Mouse (Mus musculus) macrophage (primary cell): ENCODE measurements around the gene Slc25a24. TPM values are rescaled to one million over a fixed set of nuclear protein-coding genes. Genes with fewer than 3 reads are reported as not detected.

Experiments
- H3K27ac ChIP-seq: fragments of 350-480 bp; formaldehyde crosslinking; 2 replicates; pipeline ENCODE4 v1.9.0; 2021
- H3K36me3 ChIP-seq: fragments of 350-480 bp; formaldehyde crosslinking; 2 replicates; pipeline ENCODE4 v1.9.0; 2021; ENCODE audit errors: inconsistent target
- H3K4me3 ChIP-seq: fragments of 350-480 bp; formaldehyde crosslinking; 2 replicates; pipeline ENCODE4 v1.9.0; 2021; ENCODE audit errors: inconsistent target
- H3K79me2 ChIP-seq: fragments of 350-480 bp; formaldehyde crosslinking; 2 replicates; pipeline ENCODE4 v1.9.0; 2021; ENCODE audit errors: inconsistent target
- WGBS: methylation state at CpG from one replicate; pipeline ENCODE4 v1.1.7; 2026; ENCODE audit warnings: inconsistent platforms; ENCODE audit not compliant: missing documents; 5-methylcytosine and 5-hydroxymethylcytosine counted together
- polyA plus RNA-seq: library from polyadenylated mRNA; stranded (reverse); fragments of 250-400 nt; gene quantifications from 3 replicates; pipeline ENCODE4 v1.2.4, GENCODE M21; 2018; ENCODE audit warnings: inconsistent platforms

Slc25a24 gene
- polyA plus RNA-seq, 1 experiment from 2014 or later = 37.5 TPM

- 94% methylated on average over 4 of the region's 4 CpGs for WGBS
Observed at GRCm38 (mm10) chr3:109152561-109152960, 29.6 kb downstream of the Slc25a24 start.

DNA sequence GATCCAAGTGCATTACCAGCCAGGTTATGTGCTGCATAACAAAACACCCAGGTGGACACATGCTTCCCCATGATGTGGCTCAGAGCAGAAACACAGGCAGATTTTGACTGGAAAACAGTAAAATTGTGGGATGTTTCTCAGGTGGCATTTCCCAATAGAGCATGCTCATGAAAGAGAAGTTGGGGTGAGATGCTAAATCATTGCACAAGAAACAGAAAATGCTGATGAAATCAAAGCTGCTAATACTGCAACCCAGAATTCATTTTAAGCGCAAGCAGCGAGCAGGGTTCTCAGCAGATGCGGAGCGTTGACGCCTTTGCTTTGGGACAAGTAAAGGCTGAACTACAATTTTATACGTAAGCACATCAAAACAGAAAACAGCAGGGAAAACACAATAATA lies 30.5 kb downstream of the Slc25a24 start:
- Histone ChIP-seq H3K79me2 (peaks cover 41% of the 10 kb centered on the region; the same call in 1 of the 2 replicates), H3K27ac (no peak overlapping the region), H3K4me3 (no peak overlapping the region), H3K36me3 (peaks cover 12% of the 10 kb centered on the region)
- 70% methylated on average over 6 of the region's 6 CpGs for WGBS

More at GRCm38 (mm10) chr3:109152561-109152960, 29.6 kb downstream of the Slc25a24 start:
- Histone ChIP-seq H3K4me3 (no peak overlapping the region), H3K27ac (no peak overlapping the region), H3K79me2 (peaks cover 50% of the 10 kb centered on the region), H3K36me3 (0 out of 2 replicates have a peak, but pooled peaks cover 9% of the 10 kb centered on the region)

DNA sequence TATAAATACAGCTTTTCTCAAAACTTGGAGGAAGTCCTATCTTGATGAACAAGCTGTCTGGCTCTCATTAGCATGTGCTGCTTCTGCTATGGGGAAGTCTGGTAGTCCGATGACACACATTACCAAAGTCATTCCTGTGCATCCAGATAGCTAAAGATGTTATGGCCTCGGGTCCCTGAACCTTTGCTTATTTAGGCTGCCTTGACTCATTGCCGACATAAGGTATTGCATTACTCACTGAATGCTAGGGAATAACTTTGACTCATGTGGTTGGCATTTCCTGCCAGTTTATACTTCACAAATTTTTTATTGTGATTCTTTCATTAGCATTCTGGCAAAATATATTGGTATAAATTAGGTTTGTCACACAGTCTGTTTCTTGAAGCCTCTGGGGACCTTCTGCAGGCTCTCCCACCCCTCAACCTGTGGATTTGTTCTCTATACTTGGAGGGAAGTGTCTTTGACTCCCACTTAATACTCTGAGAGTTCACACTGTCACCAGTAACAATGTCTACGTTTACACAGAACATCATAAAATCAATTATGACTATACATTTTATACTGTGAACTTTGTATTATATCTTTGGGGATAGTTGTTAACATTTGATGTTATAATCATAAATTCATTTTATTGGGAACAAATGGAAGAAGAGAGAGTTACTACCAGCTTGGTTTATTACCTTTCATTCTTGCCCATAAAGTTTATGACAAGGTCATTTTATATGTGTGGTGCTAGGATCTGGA lies 33.1 kb downstream of the Slc25a24 start:
- no peak overlapping the region for H3K4me3 ChIP-seq
- H3K36me3 ChIP-seq = peaks cover 22% of the 10 kb centered on the region
- H3K79me2 ChIP-seq = peaks cover 26% of the 10 kb centered on the region; the same call in 1 of the 2 replicates
- no peak overlapping the region for H3K27ac ChIP-seq
- WGBS = 63% methylated on average over 4 of the region's 4 CpGs

DNA sequence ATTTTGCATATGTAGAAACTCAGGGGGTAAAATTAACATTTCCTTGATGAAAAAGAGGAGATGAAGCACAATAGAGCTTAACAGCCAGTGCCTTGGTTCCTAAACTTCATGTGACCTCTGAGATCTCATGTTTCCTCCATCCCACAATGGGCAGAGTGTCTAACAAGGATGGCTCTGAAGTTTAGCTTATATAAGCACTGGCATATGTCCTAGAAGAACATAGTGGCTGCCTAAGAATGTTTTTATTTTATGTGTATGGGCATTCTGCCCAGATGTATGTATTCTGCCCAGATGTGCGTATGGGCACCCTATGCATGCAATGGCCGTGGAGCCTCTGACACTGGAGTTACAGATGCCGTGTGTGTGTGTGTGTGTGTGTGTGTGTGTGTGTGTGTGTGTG lies 34.5 kb downstream of the Slc25a24 start:
- WGBS = 95% methylated on average over 3 of the region's 3 CpGs

GRCm38 (mm10) chr3:109164088-109164487 lies 41.1 kb downstream of the Slc25a24 start:
- Histone ChIP-seq H3K27ac (no peak overlapping the region), H3K79me2 (no peaks in the 10 kb centered on the region), H3K4me3 (no peak overlapping the region), H3K36me3 (peaks cover 47% of the 10 kb centered on the region; the same call in 1 of the 2 replicates)
- WGBS = 73% methylated on average over 2 of the region's 2 CpGs

More for the DNA sequence above, 34.5 kb downstream of the Slc25a24 start:
- no peak overlapping the region for H3K4me3 ChIP-seq
- peaks cover 35% of the 10 kb centered on the region for H3K36me3 ChIP-seq
- H3K79me2 ChIP-seq = peaks cover 12% of the 10 kb centered on the region; the same call in 1 of the 2 replicates
- H3K27ac ChIP-seq = no peak overlapping the region

- WGBS = 100% methylated on average over 1 of the region's 1 CpGs
- H3K27ac ChIP-seq = no peak overlapping the region
- peaks cover 42% of the 10 kb centered on the region; the same call in 1 of the 2 replicates for H3K36me3 ChIP-seq
- no peaks in the 10 kb centered on the region for H3K79me2 ChIP-seq
- H3K4me3 ChIP-seq = no peak overlapping the region
Observed at GRCm38 (mm10) chr3:109164644-109165043, 41.7 kb downstream of the Slc25a24 start.

DNA sequence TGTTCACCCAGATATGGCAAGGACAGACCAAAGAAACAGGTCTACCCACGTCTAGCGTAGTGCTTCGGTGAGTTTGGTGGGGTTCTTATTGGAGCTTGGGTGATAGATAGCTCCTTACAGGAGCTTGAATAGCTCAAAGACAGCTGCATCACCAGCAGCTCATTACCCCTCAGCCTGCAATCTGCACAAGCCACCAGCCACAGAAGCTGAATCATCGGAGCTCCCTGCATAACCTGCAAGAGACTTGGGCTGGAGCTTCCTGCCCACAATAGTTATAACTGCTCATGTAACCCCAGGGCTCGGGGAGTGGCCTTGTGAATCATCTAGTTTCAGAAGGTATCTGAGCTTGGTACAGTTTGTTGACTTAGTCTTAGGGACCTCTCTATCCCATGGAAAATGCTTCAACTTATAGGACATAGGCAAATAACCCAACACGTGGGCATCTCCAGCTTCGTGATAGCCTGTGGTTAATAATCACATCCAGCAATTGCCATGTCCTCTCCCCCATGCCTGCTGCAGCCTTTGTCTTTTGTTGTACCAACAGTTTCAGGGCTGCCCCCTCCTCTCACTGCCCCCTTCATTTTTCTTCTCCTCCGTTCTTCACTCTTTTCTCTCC lies 42.4 kb downstream of the Slc25a24 start:
- Histone ChIP-seq H3K36me3 (peaks cover 36% of the 10 kb centered on the region; the same call in 1 of the 2 replicates), H3K4me3 (no peak overlapping the region), H3K27ac (no peak overlapping the region), H3K79me2 (no peaks in the 10 kb centered on the region)
- 34% methylated on average over 8 of the region's 8 CpGs for WGBS

DNA sequence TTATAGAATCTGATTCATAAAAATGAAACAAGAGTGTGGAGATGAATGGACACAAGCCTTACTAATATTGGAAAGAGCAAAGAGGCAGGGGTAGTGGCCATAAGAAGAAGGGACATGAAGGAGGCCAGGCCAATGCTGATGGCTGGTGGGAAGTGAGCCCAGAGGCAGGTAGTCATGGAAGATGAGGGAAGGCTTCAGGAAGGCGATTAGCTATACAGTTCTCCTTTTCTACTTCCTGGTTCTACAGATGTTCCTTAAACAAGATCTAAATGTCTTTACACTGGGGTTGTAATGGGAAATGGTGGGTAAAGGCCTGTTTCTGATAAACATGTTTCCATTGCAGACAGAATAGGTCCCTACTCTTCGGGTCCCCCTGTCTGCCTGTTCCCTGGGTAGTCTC lies 46.2 kb downstream of the Slc25a24 start:
- Histone ChIP-seq H3K27ac (peak overlapping the region; percentile 27; the same call in 1 of the 2 replicates), H3K36me3 (peaks cover 16% of the 10 kb centered on the region; the same call in 1 of the 2 replicates), H3K4me3 (no peak overlapping the region), H3K79me2 (no peaks in the 10 kb centered on the region)
- WGBS = 0% methylated on average over 2 of the region's 2 CpGs

DNA sequence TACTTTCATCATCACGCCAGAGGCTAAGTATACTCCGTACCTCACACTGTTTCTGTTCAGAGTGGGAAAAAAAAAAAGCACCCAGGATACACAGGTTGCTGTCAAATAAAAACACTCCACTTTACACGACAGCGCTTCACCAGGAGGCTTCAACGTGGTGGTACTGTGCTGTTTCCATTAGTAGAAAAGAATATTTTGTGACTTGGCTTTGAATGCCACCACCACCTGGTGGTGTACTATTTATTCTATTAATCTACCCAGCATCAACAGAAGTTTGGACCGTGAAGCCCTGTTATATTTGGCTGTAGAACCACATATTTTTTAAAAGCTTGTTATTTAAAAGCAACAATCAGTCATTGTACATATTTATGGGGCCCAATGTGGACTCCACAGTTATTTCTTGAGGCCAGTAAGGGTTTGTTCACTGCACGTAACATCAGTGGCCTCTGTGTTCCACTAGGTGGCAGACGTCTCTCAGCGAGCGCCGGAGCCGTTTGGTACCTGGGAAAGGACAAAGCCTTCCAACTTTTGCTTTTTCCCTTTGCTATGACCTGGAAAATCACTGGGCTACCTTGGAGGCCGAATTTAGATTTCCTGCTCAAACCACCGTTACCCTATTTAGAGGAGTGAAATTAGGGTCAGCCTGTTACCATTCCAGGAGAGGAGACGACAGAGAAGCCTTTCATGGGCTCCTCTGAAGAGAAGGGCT lies 48.3 kb downstream of the Slc25a24 start:
- Histone ChIP-seq H3K4me3 (no peak overlapping the region), H3K36me3 (peaks cover 8% of the 10 kb centered on the region; the same call in 1 of the 2 replicates)
- 26% methylated on average over 15 of the region's 15 CpGs for WGBS

GRCm38 (mm10) chr3:109174394-109174793 lies 51.4 kb downstream of the Slc25a24 start:
- H3K27ac ChIP-seq = no peak overlapping the region
- H3K4me3 ChIP-seq = no peak overlapping the region
- no peaks in the 10 kb centered on the region for H3K79me2 ChIP-seq
- no peaks in the 10 kb centered on the region for H3K36me3 ChIP-seq
- 97% methylated on average over 4 of the region's 5 CpGs for WGBS

More for the DNA sequence above, 48.3 kb downstream of the Slc25a24 start:
- Histone ChIP-seq H3K79me2 (no peaks in the 10 kb centered on the region), H3K27ac (no peak overlapping the region)

DNA sequence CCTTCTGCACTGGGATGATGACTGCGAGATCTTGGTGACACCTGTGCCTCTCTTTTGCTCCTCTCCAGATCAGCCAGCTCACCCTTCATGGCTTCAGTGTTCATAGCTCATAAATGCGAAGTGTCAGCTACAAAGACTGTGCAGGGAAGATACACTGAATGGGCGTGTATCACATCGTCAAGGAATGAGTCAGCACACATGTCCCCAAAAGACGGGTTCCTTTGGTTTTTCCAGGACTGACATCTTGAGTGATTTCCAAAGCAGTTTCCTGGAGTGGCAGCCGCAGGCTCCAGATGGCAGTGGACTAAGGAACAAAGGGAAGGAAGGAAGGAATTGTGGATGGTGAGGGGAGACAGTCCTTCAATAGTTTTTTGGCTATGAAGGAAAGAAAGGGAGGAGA lies 55.8 kb downstream of the Slc25a24 start:
- Histone ChIP-seq H3K4me3 (no peak overlapping the region), H3K79me2 (no peaks in the 10 kb centered on the region), H3K36me3 (no peaks in the 10 kb centered on the region), H3K27ac (no peak overlapping the region)
- 36% methylated on average over 6 of the region's 6 CpGs for WGBS

DNA sequence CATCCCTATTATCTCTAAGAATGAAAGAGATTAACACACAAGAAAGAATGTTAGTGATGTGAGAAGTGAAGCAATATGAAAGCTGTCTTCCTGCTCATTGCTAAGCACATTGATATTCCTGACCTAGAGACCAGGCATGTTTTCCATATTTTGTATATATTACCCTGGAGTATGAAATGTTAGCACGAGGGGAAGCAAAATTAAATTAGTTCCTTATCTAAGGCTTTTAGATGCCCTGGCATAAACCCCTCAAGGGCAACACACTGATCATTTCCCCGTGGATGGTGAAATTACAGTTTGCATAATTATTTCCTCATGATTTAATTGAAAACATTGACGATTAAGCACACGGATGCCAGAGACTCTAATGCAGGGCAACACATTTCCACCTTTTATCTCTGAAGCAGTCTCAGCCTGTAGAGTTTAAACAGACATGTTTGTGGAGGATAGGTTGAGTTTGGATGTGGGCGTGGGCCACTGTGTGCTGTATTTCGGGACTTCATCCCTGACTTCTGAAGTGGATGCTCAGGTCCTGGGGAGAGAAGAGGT lies 56.7 kb downstream of the Slc25a24 start:
- H3K27ac ChIP-seq = no peak overlapping the region
- no peaks in the 10 kb centered on the region for H3K79me2 ChIP-seq
- no peak overlapping the region for H3K4me3 ChIP-seq
- WGBS = 68% methylated on average over 6 of the region's 6 CpGs
- no peaks in the 10 kb centered on the region for H3K36me3 ChIP-seq

GRCm38 (mm10) chr3:109196166-109196565 lies 73.2 kb downstream of the Slc25a24 start:
- Histone ChIP-seq H3K36me3 (no peaks in the 10 kb centered on the region), H3K4me3 (no peak overlapping the region), H3K79me2 (no peaks in the 10 kb centered on the region), H3K27ac (no peak overlapping the region)
- WGBS = 0% methylated on average over 2 of the region's 2 CpGs

- 100% methylated on average over 1 of the region's 1 CpGs for WGBS
- no peak overlapping the region for H3K4me3 ChIP-seq
- H3K36me3 ChIP-seq = no peaks in the 10 kb centered on the region
- no peak overlapping the region for H3K27ac ChIP-seq
- no peaks in the 10 kb centered on the region for H3K79me2 ChIP-seq
Observed at GRCm38 (mm10) chr3:109199280-109199679, 76.3 kb downstream of the Slc25a24 start.
